Mouse (Mus musculus) heart, adult 2 months (tissue): ENCODE measurements at regions not wholly inside any gene's neighbourhood (a gene's known extent, or its start where the extent isn't known, plus 50 kb on each side); places are given as distances from the start of the nearest gene placed in this dataset.

Experiments used
- CTCF ChIP-seq: fragments of 200-600 bp; IDR thresholded peaks from 2 replicates; pipeline ENCODE4 v1.8.1; 2022; ENCODE audit warnings: antibody characterized with exemption, mild to moderate bottlenecking, moderate library complexity
- POLR2A ChIP-seq: fragments of 200-500 bp; IDR thresholded peaks from 2 replicates; pipeline ENCODE4 v1.6.1; 2011; ENCODE audit warnings: mild to moderate bottlenecking, low read depth, low read length, control low read depth; ENCODE audit not compliant: insufficient read depth

GRCm38 (mm10) chr4:10550711-10551305 lies 323.5 kb upstream of the 2610301B20Rik start:
- no peak for TF ChIP-seq CTCF
- no peak for TF ChIP-seq POLR2A
